Mouse (Mus musculus): Measurements from ENCODE around the gene Mpzl1.

DNA sequence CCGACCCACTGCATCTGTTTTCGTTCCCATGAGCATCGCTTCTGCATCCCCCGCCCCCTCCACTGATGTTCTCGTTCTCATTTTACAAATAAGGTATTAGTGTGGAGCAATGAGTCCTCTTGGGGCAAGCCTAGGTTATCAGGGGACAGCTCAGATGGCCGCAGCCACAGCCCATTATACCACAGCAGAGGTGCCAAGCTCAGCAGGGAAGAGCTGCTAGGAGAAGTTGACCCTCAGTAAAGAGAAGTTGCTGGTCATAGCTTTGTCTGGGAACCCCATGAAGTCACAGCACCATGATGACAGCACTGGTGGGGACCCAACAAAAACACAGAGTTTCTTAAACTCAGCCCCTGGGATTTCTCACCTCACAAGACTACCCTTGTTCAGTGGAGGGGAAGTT is 27.4 kb upstream of the Mpzl1 start:
- TF ChIP-seq POLR2A (IDR thresholded peaks at IDR 0.05; ENCODE audit: control insufficient read depth, low read depth, low read length) = no peak
- no peak for TF ChIP-seq CTCF (IDR thresholded peaks at IDR 0.05; ENCODE audit: control insufficient read depth, insufficient read depth, insufficient replicate concordance, low read depth, low read length)
